Mouse (Mus musculus): ENCODE measurements around the gene Megf6.

DNA sequence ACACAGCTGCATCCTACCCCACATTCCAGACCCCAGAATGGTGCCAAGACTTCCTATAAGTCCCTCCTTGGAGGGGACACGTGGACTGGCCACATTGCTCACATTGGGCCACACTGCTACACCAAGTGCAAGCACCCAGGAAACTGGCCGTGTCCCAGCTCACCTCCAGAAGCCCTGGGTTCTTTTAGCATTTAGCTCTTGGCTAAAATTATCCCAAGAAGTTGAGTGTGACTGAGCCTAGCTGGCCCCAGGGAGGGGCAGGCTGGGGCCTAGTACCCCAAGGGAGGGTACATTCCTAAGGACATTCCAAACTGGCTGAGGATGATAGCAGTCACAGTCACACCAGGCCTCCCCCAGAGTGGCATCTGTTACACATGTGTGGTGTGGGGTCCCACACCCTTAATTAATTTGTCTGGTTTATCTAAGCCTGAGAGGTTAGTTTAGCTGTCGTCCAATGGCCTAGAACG is 123.2 kb downstream of the Megf6 start:
- TF ChIP-seq HCFC1 (IDR thresholded peaks at IDR 0.05; ENCODE audit: borderline replicate concordance, insufficient read depth, low read length) (no peak), CHD2 (IDR thresholded peaks at IDR 0.05; ENCODE audit: low read depth, low read length) (no peak), MAFK (IDR thresholded peaks at IDR 0.05; ENCODE audit: insufficient read depth, low read depth, low read length) (no peak), ZC3H11A (IDR thresholded peaks at IDR 0.05; ENCODE audit: borderline replicate concordance, low read depth, low read length) (no peak), ZNF384 (IDR thresholded peaks at IDR 0.05; ENCODE audit: low read depth, low read length) (no peak)
